Mouse (Mus musculus) left cerebral cortex, postnatal 4 days (tissue): Measurements from ENCODE around the gene Dnase1l3. TPM values are rescaled to one million over a fixed set of nuclear protein-coding genes. Genes with fewer than 3 reads are reported as not detected.
A peak's percentile ranks its signal among the peaks of the same experiment; 100 is the strongest.
"Not testable (repeated sequence)": the region's sequence is repeated elsewhere in the genome, so short reads cannot be mapped to it uniquely, and the experiment has no call there.

Experiments
- DNase-seq: peaks from one replicate; pipeline ENCODE4 v3.0.0-alpha.2; 2022
- intact Hi-C: fragments of 180-260 bp; cut with DNase I; formaldehyde crosslinking; loops from one replicate; pipeline ENCODE4 v1.15.1; 2025
- total RNA-seq, 2 experiments: library from RNA; stranded (reverse); gene quantifications; 2 replicates each; pipeline ENCODE4 v1.2.3; 2021

Dnase1l3 gene
- total RNA-seq, 2 experiments from 2014 or later: 0.06 TPM; not detected in 1

DNA sequence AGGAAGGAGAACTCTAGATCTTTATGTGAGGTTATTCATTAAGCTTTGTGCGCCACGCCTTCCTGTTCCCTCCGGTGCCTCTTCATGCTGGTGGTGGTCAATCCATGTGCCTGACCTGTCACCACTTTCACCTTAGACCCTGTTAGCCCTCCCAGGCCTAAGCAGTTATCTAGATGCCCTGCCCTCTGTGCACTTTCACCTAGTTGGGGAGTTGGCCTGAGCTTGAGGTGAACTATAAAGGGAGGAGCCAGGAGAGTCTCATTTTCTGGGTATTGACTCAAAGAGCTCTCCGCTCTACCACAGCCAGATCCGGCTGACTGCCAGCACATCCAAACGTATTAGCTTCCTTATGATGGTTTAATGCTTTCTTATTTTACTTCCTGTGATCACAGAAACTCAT lies 21.9 kb upstream of the Dnase1l3 start:
- intact Hi-C loops: no loop called here
- no peak for DNase-seq

DNA sequence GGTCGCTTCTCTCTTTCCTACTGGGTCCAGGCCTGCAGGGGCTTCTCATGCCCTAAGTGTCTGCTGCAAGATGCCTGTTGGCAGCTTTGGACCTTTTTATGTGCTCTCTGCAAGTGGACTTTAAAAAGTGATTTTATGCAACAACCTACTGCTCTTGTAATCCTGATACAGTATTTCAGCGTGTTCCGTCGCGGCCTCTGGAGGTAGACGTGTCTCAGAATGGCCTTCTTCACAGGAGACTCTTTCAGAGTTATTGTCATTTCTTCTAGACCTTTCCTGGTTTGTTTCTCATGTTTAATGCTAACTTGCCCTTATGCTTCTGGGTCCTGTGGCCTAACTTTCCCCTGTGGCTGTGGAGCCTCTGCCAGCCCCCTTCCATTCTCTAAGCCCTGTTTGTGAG lies 21.4 kb upstream of the Dnase1l3 start:
- intact Hi-C loops: no loop called here
- no peak for DNase-seq

DNA sequence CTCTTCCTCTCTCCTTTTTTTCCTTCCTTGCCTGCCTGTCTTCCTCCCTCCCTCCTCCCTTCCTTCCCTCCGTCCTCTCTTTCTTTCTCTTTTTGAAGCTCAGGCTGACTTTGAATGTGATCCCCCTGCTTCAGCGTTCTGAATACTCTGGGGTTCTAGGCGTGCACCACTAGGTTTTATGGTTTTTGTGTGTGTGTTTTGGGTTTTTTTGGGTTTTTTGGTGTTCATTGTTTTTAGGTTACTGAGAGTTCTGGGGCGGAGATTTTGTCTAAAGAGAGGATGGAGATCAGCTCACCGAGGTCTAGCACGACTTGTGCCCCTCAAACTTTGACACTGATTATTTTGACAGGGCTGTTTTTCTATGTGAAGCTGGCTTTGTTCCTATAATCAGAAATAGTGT lies 17.6 kb upstream of the Dnase1l3 start:
- intact Hi-C loops: no loop called here
- DNase-seq: no peak

DNA sequence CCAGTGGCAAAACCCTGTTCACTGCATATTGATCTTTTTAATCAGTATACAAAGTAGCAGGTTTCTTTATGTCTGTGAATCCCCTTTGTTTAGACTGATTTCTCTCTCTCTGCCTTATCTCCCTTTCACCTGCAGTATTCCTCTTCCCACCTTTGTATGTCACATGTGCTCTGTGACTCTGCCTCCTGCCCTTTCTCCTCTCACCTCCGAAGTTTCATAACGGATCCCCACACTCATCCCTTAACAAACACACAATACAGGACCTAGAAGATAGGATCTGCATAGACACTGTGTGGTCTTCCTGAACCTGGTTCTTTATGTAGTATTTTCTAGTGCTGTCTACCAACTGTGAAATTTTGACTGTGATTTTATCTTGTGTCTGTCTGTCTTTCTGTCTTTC lies 16.9 kb upstream of the Dnase1l3 start:
- no peak for DNase-seq
- intact Hi-C loops: no loop called here

DNA sequence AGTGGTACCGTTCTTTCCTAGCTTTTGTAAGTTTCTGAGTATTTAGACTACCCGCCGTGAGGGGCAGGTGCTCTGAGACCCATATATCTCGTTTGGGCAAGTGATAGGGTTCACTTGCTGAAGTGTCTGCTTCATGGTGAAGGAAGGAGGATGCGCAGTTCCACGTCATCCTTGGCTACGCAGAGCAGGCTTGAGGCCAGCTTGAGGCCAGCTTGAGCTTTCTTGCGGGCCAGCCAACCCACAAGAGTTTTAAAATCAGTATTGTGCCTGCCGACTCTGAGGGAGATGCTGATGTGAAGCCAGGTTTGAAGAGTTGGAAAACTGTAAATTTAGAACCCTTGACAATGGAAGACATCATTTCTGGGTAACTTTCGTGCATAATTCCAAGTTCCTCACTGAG lies 13.6 kb upstream of the Dnase1l3 start:
- intact Hi-C loops: no loop called here
- no peak for DNase-seq

DNA sequence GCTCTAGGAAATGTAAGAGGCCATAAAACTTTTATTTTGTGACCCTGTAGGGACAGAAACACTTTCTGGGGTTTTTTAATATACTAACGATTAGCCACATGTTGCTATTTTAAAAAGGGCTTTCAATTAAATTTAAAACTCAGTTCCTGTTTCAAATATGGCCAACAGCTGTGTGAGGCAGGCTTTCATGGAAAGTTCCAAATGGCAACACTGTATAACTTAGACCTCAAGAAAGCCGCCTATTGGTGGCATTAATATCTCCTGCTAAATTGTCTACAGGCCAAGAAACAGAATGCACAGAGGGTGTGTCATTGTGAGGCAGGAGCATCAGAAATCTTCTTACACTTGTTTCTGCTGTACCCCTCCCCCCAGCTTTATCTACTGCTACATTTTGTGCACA lies 13.1 kb upstream of the Dnase1l3 start:
- no peak for DNase-seq
- intact Hi-C loops: no loop called here

DNA sequence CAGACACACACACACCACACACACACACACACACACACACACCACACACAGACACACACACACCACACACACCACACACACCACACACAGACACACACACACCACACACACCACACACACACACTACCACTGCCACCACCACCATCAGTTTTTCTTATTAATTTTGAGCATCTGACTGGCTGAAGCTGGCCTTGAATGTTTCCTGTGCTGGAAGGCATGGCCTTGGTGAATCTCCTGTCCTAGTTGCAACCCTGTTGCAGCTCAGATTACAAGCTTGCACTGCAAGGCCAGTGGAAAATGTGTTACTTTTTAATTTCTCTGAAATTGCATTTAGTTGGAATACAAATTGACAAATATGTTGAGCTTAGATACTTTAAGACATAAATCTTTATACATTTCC lies 12.7 kb upstream of the Dnase1l3 start:
- no peak for DNase-seq
- intact Hi-C loops: no loop called here

DNA sequence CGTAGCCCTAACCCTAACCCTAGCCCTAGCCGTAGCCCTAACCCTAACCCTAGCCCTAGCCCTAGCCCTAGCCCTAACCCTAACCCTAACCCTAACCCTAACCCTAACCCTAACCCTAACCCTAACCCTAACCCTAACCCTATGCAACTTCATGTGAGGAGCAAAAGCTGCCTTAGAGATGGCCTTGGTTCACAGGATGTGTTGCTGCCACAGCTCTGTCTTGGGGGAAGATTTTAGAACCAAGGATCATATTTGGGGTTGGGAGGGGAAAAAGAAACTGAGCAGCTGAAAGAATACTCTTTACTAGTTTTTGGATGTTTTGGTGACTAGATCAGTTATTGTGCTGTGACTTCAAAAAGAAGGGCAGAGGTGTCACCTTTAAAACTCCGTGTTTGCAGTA lies 11.7 kb upstream of the Dnase1l3 start:
- DNase-seq, intact Hi-C loops: not testable (repeated sequence)

DNA sequence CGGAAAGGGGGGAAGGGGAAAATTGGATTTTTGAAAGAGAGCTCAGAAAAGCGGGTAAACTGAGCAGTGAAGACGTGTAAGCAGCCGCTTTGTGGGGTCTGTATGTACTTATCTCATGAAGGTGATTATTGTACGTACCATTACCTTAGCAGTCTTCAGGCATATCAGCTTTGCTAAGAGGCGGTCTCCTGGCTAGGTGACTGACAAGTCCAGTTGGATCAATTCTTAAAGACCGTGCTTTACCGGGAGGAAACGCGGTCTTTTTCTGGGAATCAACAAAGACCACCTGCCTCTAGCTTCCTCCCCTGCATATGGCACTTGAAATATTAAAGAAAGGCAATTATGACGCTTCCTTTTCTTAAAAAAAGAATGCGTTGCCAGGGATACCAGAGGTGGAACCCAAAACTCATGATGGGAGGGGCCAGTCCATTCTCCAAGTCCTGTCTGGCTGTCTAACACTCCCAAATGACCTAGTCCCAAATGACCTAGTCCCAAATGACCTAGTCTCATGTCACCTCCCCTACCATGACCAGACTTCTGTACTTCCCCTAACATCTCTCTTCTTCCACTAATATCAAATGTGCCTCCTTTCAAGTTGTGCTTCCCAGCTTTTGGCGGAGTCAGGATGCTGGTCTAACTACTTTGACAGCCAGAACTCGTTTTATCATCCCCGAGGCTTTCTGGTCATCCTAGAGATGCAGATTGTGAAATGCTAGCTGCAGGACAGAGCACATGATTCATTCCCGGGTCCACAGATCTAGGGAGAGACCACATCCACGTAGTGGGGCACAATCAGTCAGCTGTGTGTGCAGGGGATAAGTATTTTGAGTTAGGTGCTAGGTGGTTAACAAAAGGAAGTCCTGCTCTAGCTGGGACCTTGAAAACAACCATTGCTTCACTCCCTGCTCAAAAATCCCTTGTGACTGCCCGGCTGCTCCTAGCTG lies 9.6 kb upstream of the Dnase1l3 start:
- intact Hi-C loops: loop anchor here (5.0 kb wide), 1 partner anchor 38 kb away; no protein-coding TSS in a partner anchor
- no peak for DNase-seq

DNA sequence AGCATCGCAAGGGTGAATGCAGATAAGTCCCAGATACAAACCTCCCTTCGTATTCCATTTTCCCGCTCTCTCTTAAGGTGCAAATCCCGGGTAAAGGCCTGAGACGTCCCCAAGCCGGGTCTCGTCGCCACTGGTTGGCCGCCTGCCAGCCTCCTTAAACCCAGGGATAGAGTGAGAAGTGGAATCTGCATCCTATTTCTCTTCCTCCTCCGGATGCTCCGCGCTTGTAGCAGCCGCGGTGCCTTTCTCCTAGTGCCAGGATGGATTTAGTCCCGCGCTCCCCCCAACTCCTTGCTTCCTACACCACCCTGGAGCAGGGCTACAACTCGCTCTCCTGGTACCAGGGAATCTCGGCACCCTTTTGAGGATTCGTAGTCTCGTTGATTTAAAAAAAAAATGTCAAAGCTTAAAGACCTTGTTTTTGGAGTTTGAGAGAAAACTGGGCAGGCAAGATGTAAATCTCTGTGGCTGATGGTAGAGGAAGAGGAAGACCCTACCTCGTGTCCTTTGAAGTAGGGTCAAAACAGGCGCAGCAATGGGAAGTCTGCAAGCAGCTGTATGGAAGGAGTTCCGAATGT lies 8.8 kb upstream of the Dnase1l3 start:
- DNase-seq: peak; percentile 77
- intact Hi-C loops: loop anchor here (5.0 kb wide), 1 partner anchor 39 kb away; no protein-coding TSS in a partner anchor

DNA sequence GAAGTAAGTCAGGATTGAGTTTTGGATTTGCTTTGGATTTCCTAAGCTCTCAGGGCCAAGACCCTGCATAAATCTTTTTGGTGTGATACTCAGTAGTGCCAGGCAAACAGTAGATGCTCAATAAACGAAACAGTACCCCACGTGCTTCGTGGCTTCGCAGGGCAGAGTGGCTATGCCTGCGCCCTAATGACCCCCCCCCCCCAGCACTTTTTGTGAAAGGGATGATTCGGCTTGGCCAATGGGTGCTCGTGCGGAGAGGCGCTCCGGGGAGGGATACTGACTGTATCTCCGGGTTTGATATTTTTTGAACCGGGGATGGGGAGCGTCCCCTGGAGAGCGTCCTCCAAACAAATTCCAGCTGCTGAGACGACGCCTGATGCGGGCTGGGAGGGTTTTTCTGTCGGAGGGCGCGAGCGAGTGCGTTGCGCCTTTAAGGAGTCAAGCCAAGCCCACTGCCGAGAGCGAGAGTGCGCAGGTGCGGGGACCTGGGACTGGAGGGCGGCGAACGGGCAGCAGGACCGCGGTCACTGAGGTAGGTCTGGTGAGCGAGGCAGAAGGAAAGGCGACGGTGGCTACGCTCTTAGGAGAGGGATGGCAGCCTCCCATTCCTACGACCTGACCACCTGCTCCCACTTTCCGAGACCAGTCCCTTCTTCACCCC lies 8.2 kb upstream of the Dnase1l3 start, which contains the start of gene Abhd6:
Gene Abhd6 (plus strand): TSS at position 471 of the 661 bp plus-strand sequence.
- intact Hi-C loops: loop anchor here (5.0 kb wide), 1 partner anchor 40 kb away; no protein-coding TSS in a partner anchor
- DNase-seq: peak; percentile 87

DNA sequence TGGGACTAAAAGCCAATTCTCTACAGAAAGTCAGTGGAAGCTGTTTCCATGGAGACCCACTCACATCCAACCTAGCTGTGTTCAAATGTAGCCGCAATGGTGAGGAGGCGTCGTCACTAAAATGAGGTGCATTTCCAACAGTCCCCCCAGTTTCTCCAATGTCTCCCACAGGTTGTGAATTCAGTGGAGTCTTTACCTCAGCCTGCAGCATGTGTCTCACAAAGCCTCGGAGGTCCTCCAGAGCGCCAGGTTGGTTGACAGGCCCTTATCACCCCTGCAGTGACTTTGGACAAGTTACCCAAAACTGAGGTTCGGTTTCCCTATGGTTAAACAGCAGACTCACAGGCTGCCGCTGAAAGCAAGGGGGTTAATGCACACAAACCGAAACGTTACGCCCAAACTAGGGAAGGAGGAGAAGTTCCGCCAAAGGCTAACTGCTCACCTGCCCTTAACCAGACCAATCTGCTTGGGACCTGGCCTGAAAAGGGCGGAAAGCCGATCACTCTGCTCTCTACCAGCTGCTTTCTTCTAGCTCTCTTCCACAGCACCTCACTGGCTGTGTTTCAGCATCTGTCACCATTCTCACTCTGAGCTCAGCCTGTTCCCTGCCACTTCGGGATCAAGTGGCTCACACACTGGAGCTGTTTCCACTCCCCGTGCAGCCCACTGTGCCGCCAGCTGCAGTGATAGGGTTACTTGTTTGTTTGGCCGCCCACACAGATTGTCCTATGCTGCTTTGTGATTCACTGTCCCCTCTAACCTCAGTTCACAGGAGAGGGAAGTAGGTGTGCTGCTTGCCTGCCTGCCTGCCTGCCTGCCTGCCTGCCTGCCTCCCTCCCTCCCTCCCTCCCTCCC lies 6.7 kb upstream of the Dnase1l3 start:
- intact Hi-C loops: loop anchor here (5.0 kb wide), 1 partner anchor 41 kb away; no protein-coding TSS in a partner anchor

DNA sequence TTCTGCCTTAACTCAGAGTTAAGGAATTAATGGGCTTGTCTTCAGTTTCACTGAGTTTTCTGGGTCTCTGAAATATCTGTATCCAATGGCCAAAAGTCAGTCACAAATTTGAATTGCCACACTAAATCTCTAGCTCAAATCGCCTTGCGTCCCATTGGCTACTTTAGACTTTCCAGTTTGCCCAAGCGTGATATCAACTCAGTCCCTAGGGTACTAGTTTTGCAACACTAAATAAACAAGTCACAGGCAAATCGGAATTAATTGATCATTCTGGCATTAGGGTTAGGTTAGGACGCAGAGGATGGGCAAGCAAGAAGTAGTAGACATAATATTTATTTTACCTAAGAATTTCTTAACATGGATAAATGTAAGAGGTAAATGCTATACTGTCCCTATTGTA lies 5.9 kb upstream of the Dnase1l3 start:
- intact Hi-C loops: loop anchor here (5.0 kb wide), 1 partner anchor 42 kb away; no protein-coding TSS in a partner anchor

More for the DNA sequence above, 6.7 kb upstream of the Dnase1l3 start:
- no peak for DNase-seq

DNA sequence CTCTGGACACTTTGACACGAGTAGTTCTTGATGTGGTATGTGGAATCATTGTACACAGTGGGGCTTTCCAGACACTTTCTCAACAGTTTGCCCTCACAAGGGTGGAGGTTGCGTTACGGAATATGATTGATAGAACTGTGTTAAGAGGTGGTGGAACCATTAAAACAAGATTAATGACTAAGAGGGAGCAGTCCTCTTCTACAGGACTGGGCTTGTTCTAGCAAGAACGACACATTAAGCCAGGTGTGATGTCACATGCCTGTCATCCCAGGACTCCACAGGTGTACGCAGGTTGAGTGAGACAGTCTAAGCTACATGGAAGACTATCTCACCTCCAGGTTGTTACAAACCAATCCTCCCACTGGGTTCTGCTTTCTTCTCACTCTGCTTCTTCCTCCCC lies 5.1 kb upstream of the Dnase1l3 start:
- DNase-seq: no peak
- intact Hi-C loops: no loop called here

More for the DNA sequence above, 5.9 kb upstream of the Dnase1l3 start:
- no peak for DNase-seq

DNA sequence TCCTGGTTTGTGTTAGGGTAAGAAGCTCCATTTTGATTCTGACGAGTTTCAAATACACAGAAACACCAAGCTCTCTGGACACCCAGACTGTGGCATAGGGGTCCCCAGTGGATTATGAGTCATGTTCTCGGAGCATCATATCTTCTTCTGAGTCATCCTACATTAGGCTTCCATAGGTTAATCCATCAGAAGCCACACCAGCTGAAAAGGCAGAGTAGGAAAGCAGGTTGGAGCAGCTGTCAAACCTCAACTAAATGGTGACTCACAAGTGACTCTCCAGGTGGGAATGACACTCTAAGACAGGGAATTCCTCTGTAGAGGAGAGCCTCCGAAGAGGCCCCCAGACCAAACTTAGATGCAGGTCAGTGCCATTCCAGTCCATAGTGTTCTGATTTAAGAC lies 4.7 kb upstream of the Dnase1l3 start:
- DNase-seq: no peak
- intact Hi-C loops: no loop called here

DNA sequence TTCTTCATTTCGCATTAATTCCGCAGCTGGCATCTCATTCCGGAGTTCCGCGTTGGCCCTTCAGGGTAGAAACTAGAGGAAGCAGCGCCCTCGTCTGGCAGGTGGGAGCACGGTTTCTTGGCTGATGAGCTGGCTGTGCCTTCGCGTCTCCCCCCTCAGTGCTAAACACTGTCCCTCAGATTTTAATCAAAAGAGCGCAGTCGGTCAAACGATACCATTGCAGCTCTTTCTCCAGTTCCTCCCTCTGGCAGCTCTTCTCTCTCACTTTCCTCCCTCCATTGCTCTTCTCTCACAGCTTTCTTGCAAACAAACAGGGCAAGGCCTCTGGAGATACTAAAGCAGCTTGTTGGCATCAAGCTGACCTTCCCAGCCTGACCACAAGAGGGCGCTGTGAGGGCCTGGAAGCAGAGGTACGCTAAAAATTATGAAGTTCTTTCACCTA lies 2.9 kb upstream of the Dnase1l3 start:
- intact Hi-C loops: no loop called here
- peak; percentile 93 for DNase-seq

DNA sequence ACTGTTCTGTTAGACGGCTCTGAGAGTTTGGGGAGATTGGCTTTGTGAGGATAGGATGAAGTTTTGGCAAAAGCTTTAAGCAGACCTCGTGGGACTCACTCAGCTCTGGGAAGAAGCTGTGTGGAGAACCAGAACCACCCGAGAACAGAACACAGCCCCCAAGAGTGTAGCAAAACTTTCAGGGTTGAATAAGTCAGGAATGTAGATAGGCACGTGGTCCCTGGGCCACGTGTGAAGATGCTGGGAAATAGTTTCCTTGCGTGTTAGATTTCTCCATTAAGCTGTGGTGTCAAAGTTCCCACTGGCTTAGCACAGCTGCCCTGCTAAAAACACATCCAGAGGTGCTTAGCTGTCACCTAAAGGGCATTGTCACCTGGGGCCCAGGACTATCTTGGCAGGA lies 2.2 kb downstream of the Dnase1l3 start:
- intact Hi-C loops: no loop called here
- DNase-seq: no peak

DNA sequence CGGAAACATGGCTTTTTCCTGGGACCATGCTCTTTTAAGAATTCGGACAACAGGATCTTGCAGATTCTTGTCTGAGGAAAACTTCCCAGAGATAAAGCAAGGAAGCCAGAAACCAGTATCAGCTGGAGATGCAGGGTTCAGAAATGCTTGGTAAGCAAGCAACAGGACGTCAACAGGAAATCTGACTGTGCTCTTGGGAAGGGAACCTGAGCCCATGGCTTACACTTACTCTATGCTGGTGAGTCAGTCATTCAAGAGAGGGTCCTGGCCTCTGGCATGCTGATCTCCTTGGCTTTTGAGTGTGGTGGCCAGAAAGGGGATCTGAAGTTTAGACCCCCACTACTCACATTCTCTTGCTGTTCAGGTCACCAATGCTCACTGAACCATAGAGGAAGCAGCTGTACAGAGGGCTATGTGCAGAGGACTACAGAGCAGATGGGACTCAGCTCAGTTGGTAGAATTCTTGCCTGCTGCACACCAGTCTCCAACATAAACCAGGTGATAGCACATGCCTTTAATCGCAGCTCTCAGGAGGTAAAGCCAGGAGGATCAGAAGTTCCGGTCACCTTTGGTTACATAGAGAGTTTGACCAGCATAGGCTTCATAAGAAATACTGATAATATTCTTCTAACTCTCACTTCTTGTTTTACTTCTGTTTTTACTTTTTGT lies 3.1 kb downstream of the Dnase1l3 start:
- no peak for DNase-seq
- intact Hi-C loops: no loop called here

DNA sequence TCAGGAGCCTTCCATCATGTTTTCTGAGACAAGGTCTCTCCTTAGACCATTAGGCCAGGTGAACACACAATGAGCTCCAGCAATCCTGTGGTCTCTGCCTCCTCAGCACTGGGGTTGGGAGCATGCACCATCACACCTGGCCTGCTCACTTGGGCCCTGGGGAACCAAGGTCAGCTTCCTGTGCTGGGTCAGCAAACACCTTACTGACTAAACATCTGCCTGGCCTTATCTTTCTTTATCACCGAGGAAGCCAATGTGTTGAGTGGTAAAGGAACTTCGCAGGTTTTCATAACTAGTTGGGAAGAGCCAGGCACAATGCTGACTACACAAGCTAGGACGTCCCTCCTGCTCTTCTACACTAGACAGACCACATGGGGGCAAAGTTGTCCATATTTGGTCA lies 4.4 kb downstream of the Dnase1l3 start:
- no peak for DNase-seq
- intact Hi-C loops: no loop called here

DNA sequence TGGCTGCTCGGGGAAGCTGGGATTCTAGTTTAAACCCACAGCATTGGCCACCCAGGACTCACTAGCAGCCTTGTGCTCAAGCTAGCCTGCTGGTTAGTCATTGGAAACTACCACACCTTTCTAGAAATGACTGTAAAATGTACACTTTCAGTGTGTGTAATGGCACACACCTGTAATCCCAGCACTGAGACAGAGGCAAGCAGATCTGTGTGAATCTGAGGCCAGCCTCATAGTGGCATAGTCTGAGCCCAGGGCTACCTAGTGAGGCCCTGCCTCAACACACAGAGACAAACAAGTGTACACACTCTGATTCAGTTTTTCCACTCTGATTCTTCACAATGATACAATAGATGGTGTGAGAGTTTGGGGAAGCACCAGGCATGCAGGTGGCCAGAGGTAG lies 5.0 kb downstream of the Dnase1l3 start:
- no peak for DNase-seq
- intact Hi-C loops: no loop called here
